Mouse (Mus musculus): ENCODE data around the gene Cldn6. TPM values are rescaled to one million over a fixed set of nuclear protein-coding genes. Genes with fewer than 3 reads are reported as not detected.

Cldn6 gene
- 3.5 and 10.1 TPM in 2 replicates for polyA plus RNA-seq (2016; fragmentation: Nextera tagmentation; extraction: Ambion mirVana)

DNA sequence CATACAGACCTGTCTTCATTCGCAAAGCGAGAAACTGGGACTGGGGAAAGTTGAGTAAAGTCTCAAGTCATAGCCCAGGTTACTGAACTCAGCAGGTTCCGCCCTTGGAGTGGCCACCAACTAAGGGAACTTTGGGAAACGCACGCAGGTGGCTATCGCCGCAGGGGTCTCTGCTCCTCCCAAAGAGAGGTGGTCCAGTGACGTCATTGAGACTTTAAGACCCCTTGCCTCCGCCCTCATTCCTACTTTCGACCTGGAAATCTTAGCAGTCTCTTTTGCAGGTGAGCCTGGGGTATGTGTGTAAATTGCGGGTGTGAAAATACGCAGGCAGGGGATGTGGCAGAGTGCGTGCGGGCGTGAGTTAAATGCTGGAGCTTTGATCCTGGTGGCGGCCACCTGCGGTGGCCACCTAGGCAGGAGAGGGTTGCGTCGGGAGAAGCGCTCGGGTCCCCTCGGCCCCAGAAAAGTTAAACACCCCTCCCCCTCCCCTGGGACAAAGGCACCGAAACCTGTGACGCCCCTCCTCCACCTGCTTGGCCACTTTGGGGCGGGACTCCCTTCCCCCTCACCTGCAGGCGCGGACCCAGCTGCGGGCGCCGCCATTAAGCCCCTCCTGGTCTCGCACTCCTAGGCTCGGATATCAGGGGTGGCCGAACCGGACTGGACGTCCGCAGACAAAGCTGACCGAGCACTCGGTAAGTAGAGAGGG, at the start of gene Cldn6:
Cldn6 (plus strand) TSS at position 123 of the 709 bp plus-strand sequence.
- Histone ChIP-seq H3K36me3 (no peaks in the 10 kb centered on the region), H3K4me1 (peaks cover 65% of the 10 kb centered on the region), H3K9me3 (replicated peaks) (no peaks in the 10 kb centered on the region), H3K27ac (replicated peaks) (no peak within 1 kb of the TSS), H3K27me3 (ENCODE audit: low read depth, poor library complexity, severe bottlenecking) (peaks cover 98% of the 10 kb centered on the region), H3K4me3 (peak within 1 kb of the TSS; percentile 44)
- no peak for DNase-seq (ENCODE audit: low spot score)
- WGBS, result 1% methylated on average over 38 of the region's 38 CpGs

DNA sequence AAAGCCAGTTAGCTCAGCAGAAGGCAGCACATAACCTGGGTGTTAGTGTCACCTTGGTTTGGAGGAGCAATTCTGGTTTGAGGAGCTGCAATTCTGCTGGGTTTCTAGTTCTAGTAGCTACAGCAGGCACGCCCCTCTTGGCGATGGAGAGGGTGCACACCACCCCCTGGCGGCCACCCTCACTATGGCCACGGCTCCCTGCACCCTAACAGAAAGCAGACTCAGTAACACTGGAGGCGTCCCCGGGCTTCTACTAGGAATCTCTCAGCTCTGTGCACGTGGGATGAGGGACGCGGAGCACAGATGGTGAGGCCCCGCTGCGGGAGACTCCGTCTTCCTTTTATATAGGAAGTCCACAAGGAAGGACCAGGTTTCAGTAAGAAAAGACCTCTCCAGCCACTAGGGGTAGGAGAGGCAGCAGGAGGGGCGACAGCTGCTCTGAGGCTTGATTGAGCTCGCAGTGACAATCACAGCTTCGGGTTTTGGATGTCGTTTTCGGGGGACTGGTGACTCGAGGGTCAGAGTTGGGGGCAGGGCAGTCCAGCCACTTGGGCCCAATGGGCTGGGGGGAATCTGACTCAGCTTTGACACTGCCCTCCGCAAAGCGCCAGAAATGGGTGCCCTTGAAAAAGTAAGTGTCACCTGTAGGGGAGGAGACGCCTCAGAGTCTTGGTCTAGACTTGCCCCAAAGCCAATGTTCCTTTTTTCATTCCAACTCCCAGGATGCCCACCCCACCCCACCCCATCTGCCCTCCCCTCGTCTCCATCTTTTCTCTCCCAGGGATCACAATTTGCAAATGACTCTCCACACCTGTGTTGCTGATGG, 48.6 kb upstream of the Cldn6 start:
- Histone ChIP-seq H3K4me3 (peak overlapping the region; percentile 40), H3K27me3 (ENCODE audit: low read depth, poor library complexity, severe bottlenecking) (peaks cover 11% of the 10 kb centered on the region), H3K36me3 (no peaks in the 10 kb centered on the region), H3K4me1 (peaks cover 13% of the 10 kb centered on the region), H3K9me3 (replicated peaks) (no peaks in the 10 kb centered on the region), H3K27ac (replicated peaks) (no peak overlapping the region; the same call in 1 of the 2 replicates)
- DNase-seq (ENCODE audit: low spot score), result peak; percentile 77
- 15% methylated on average over 22 of the region's 22 CpGs for WGBS

DNA sequence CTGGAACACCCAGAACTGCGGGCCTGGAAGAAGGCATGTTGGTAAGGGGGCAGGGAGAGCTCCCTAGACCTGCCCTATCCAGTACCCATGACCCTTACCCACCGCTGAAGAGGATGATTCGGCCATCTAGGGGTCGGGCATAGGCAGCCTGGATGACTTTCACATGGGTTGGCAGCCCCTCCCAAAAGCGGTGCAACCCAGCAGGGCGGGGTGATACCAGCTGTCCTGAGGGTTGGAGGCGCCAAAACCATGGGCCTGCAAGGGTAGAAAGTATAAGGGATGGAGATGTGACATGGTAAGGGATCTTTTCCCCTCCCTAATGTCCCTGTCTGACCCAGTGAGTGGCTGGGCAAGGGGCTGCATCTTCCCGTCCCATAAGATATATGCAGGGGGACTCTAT, 47.8 kb upstream of the Cldn6 start:
- no peaks in the 10 kb centered on the region for H3K36me3 ChIP-seq

DNA sequence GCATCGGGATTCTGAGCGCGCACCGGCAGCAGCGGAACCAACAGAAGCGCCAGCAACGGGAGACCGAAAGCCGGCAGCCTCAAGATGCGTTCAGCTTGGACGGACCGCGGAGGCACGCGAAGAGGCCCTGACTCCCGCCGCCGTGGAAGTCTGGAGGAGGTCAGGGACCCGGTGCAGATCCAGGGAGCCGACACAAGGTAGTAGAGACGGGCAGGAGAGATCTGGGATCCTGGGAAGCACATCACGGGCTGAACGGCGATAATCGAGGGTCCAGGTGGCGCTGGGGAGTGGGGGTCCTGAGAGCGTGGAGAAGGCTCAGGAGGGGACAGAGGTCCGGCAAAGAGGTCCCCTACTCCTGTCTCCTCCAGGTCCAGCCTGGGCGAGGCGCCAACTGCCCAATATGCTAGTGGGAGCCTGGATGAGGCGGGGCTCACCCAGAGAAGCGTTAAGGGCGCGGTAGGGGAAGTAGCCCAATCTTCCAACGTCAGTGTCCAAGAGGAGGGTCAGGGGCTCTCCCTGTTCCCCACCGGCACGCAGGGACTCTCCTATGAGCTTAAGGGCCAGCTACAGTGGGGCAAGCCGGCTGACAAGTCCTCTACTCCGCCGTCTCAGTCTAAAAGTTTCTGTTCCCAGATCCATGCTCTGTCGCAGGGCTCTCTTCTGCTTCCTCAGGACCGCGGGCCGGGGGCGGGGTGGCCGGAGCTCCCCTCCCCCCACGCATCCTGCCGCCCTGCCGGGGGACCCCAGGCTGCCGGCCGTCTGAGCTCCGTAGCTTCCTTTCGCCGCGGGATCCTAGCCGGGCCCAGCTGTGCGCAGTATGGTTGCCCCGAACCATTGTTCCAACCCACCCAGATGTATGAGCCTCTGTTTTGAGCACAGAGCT, 34.2 kb upstream of the Cldn6 start, which contains the start of gene Mmp25:
Mmp25 (minus strand) TSS at position 665 of the 883 bp plus-strand sequence.
- H3K36me3 ChIP-seq, result no peaks in the 10 kb centered on the region
- peaks cover 44% of the 10 kb centered on the region for H3K27me3 ChIP-seq (ENCODE audit: low read depth, poor library complexity, severe bottlenecking)
- peaks cover 12% of the 10 kb centered on the region for H3K4me1 ChIP-seq
- H3K27ac ChIP-seq (replicated peaks), result peak within 1 kb of the TSS; percentile 64
- peaks cover 8% of the 10 kb centered on the region; the same call in 1 of the 2 replicates for H3K9me3 ChIP-seq (replicated peaks)
- DNase-seq (ENCODE audit: low spot score), result peak; percentile 51
- under 1% methylated on average over 58 of the region's 58 CpGs for WGBS
- H3K4me3 ChIP-seq, result peak within 1 kb of the TSS; percentile 55

More for the DNA sequence above, 47.8 kb upstream of the Cldn6 start:
- DNase-seq (ENCODE audit: low spot score), result no peak
- WGBS, result 82% methylated on average over 8 of the region's 8 CpGs
- H3K4me1 ChIP-seq, result peaks cover 13% of the 10 kb centered on the region
- peaks cover 11% of the 10 kb centered on the region for H3K27me3 ChIP-seq (ENCODE audit: low read depth, poor library complexity, severe bottlenecking)
- no peaks in the 10 kb centered on the region for H3K9me3 ChIP-seq (replicated peaks)
- no peak overlapping the region for H3K4me3 ChIP-seq
- no peak overlapping the region for H3K27ac ChIP-seq (replicated peaks)

DNA sequence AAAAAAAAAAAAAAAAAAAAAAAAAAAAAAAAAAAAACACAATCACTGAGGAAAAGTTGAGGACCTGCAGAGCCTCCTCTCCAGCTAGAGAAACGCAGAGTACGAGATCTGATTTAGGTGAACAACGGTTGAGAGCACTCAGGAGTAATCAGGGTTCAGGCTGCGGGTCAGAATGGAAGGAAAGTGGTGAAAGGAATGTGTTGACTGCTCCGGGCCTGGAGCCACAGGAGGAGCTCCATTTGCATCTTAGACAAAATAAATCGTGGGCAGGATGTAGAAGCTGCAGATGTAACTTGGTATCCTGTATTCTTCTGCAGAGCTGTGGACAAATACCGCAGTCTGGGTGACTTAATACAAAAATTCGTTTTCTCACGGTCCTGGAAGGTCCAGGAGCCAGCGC, 33.2 kb upstream of the Cldn6 start:
- Histone ChIP-seq H3K36me3 (no peaks in the 10 kb centered on the region), H3K4me1 (peaks cover 12% of the 10 kb centered on the region), H3K4me3 (no peak overlapping the region), H3K9me3 (replicated peaks) (peaks cover 8% of the 10 kb centered on the region; the same call in 1 of the 2 replicates), H3K27me3 (ENCODE audit: low read depth, poor library complexity, severe bottlenecking) (peaks cover 44% of the 10 kb centered on the region), H3K27ac (replicated peaks) (no peak overlapping the region)
- 26% methylated on average over 10 of the region's 10 CpGs for WGBS
- DNase-seq (ENCODE audit: low spot score), result no peak

DNA sequence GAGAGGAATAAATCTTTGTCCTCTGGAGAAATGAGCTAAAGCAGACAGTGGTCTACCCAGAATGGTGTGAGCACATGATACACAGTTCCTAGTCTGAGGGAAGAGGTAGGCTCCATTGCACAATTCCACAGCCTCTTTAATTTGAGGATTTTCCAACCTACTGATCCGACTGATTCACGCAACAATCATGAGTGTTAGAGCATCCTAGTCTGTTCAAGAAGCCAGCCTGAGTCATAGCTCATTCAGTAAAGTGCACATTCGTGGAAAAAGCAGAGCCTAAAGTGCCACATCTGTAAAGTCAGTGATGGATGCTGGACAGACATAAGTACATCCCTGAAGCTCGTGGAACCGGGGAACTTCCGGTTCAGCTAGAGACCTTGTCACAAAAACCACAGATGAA, 27.7 kb upstream of the Cldn6 start:
- Histone ChIP-seq H3K9me3 (replicated peaks) (no peaks in the 10 kb centered on the region), H3K4me3 (no peak overlapping the region), H3K27ac (replicated peaks) (no peak overlapping the region), H3K36me3 (no peaks in the 10 kb centered on the region), H3K27me3 (ENCODE audit: low read depth, poor library complexity, severe bottlenecking) (peaks cover 10% of the 10 kb centered on the region), H3K4me1 (no peaks in the 10 kb centered on the region)
- no peak for DNase-seq (ENCODE audit: low spot score)
- 80% methylated on average over 6 of the region's 6 CpGs for WGBS

DNA sequence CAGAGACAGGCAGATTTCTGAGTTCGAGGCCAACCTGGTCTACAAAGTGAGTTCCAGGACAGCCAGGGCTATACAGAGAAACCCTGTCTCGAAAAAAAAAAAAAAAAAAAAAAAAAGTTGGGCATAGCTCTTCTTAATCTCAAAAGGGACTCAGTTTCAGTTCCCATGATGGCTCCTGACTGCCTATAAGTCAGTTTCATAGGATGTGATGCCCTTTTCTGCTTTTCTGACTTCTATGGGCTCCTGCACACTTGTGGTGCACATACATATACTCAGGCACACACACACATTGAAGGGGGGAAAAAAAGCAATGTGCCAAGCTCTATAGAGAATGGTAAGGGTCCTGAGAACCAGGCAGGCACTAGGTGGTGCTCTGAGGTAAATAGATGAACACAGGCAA, 25.7 kb upstream of the Cldn6 start:
- no peaks in the 10 kb centered on the region for H3K9me3 ChIP-seq (replicated peaks)
- no peak overlapping the region for H3K27ac ChIP-seq (replicated peaks)
- H3K4me3 ChIP-seq, result no peak overlapping the region
- H3K4me1 ChIP-seq, result no peaks in the 10 kb centered on the region
- 67% methylated on average over 2 of the region's 2 CpGs for WGBS
- no peaks in the 10 kb centered on the region for H3K36me3 ChIP-seq
- DNase-seq (ENCODE audit: low spot score), result no peak
- no peaks in the 10 kb centered on the region for H3K27me3 ChIP-seq (ENCODE audit: low read depth, poor library complexity, severe bottlenecking)

DNA sequence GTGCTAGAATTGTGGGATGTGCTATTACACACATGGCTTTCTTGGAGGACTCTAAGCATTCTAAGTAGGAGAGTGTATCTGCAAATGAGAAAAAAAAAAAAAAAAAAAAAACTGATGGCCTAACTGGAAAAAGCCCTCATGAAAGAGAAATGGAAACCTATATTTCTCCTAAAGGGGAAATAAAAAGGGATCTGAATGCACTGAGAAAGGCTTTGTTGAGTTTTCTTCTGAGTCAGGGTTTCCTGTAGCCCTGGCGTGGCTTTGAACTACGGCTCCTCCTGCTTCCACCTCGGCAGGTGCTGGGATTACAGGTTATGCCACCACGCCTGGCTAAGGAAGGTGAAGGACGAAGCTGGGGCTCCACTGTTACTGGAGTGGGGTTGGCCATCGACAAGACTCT, 25.0 kb upstream of the Cldn6 start:
- H3K9me3 ChIP-seq (replicated peaks), result no peaks in the 10 kb centered on the region
- peaks cover under 1% of the 10 kb centered on the region for H3K27me3 ChIP-seq (ENCODE audit: low read depth, poor library complexity, severe bottlenecking)

DNA sequence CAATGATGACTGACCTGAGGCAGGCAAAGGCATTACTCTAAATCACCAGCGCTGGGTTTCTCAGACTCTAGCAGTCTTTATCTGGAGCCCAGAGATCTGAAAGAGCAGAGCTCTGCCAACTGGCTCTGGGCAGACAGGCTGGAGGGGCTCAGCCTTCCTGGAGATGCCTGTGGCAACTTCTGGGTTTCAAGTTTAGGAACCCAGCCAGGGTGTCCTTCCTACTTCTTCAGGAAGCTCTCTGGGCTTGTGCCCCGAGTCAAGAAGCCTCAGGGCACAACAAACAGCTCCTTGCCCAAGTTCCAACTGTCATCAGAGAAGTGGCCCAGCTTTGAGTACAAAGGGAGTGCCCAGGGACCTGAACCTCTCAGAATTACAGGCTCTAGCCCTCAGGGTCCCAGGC, 24.6 kb upstream of the Cldn6 start:
- WGBS, result 70% methylated on average over 2 of the region's 2 CpGs
- DNase-seq (ENCODE audit: low spot score), result no peak
- H3K36me3 ChIP-seq, result no peaks in the 10 kb centered on the region

More for the DNA sequence above, 25.0 kb upstream of the Cldn6 start:
- no peak overlapping the region for H3K4me3 ChIP-seq
- no peaks in the 10 kb centered on the region for H3K4me1 ChIP-seq
- 64% methylated on average over 6 of the region's 6 CpGs for WGBS
- no peak overlapping the region for H3K27ac ChIP-seq (replicated peaks)
- no peaks in the 10 kb centered on the region for H3K36me3 ChIP-seq
- no peak for DNase-seq (ENCODE audit: low spot score)

DNA sequence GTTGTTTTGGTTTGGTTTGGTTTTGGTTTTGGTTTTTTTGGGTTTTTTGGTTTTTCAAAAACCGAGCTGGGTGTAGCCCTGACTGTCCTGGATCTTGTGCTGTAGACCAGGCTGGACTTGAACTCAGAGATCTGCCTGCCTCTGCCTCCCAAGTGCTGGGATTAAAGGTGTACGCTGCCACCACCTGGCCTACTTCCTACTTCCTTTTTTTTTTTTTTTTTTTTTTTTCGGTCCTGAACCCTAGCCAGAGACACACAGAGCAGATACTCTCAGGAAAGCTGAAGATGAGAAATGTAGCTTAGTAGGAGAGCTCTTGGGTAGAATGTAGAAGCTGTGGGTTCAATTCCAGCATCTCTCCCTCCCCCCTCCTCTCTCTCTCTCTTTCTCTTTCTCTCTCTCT, 20.6 kb upstream of the Cldn6 start:
- Histone ChIP-seq H3K36me3 (no peaks in the 10 kb centered on the region), H3K27ac (replicated peaks) (no peak overlapping the region), H3K9me3 (replicated peaks) (no peaks in the 10 kb centered on the region), H3K4me3 (no peak overlapping the region), H3K27me3 (ENCODE audit: low read depth, poor library complexity, severe bottlenecking) (peaks cover 45% of the 10 kb centered on the region), H3K4me1 (peaks cover 5% of the 10 kb centered on the region)
- 80% methylated on average over 3 of the region's 3 CpGs for WGBS
- no peak for DNase-seq (ENCODE audit: low spot score)

More for the DNA sequence above, 24.6 kb upstream of the Cldn6 start:
- Histone ChIP-seq H3K4me1 (no peaks in the 10 kb centered on the region), H3K27me3 (ENCODE audit: low read depth, poor library complexity, severe bottlenecking) (peaks cover 5% of the 10 kb centered on the region), H3K4me3 (no peak overlapping the region), H3K9me3 (replicated peaks) (no peaks in the 10 kb centered on the region), H3K27ac (replicated peaks) (no peak overlapping the region)

DNA sequence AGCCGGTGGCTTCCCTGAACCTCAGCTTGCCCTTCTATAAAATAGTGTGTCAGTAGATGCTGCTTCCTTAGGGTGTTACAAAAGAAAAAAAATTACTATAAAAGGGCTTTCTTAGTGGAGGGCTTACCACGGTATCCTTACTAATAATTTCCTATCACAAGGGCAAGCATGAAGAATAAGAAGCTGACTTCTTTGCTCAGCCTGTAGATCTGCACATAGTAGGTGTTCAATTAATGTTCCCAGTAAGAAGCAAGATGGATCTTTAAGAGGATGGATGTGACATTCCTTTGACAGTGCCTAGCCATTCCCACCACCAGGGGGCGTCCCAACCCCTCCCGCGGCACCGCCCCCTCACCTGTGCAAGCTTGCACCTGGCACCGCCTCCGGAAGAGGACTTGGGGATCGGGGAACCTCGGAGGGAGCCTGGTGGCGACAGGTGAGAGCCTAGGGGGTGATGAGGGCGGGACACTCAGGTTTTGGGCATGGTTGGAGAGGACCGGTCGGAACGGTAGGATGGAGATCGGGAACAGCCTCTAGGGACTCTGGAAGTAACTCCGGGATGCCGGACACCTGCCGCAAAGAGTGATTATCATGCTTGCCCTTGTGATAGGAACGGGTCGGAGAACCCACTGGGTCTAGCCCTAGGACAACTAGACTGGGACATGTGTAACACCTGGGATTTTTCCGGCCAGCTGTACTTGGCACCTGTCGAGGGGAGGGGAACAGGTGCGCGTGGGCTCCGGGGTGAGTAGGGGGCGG, 18.8 kb upstream of the Cldn6 start, which contains the start of gene Bicdl2:
Bicdl2 (plus strand) TSS at position 390 of the 759 bp plus-strand sequence.
- Histone ChIP-seq H3K9me3 (replicated peaks) (no peaks in the 10 kb centered on the region), H3K27me3 (ENCODE audit: low read depth, poor library complexity, severe bottlenecking) (peaks cover 45% of the 10 kb centered on the region), H3K36me3 (no peaks in the 10 kb centered on the region), H3K4me1 (peaks cover 8% of the 10 kb centered on the region), H3K27ac (replicated peaks) (no peak within 1 kb of the TSS), H3K4me3 (no peak within 1 kb of the TSS)
- no peak for DNase-seq (ENCODE audit: low spot score)
- whole genome bisulfite sequencing, result 6% methylated on average over 27 of the region's 27 CpGs

DNA sequence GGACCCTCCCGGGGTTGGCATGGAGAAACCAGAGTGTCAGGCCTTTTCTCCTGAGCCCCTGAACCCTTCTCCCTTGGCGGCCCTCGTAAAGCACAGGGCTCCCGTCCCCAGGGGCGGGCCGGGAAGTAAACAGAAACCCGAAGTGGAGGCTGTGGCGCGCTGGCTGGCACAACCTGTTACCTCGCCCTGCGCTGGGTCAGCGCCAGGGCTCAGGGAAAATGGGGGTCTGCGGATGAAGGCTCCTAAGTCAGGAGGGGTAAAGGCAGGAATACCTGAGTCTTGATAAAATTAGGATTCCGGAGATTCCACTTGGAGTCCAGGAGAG, 18.2 kb upstream of the Cldn6 start:
- H3K36me3 ChIP-seq, result no peaks in the 10 kb centered on the region
- 6% methylated on average over 14 of the region's 14 CpGs for WGBS

More for the DNA sequence above, 18.2 kb upstream of the Cldn6 start:
- Histone ChIP-seq H3K9me3 (replicated peaks) (no peaks in the 10 kb centered on the region), H3K27me3 (ENCODE audit: low read depth, poor library complexity, severe bottlenecking) (peaks cover 45% of the 10 kb centered on the region), H3K27ac (replicated peaks) (no peak overlapping the region), H3K4me1 (peaks cover 8% of the 10 kb centered on the region), H3K4me3 (no peak overlapping the region)
- no peak for DNase-seq (ENCODE audit: low spot score)

Measured in midbrain, embryonic 10.5 days (tissue).